Mouse (Mus musculus) MEL (cell line): ENCODE results near the gene Cobl.

Source experiments
- BHLHE40 ChIP-seq: IDR thresholded peaks from 2 replicates; pipeline ENCODE4 v1.6.1; 2012; ENCODE audit warnings: low read depth, mild to moderate bottlenecking, inconsistent platforms, low read length, improper control_type of control experiment, borderline replicate concordance
- CTCF ChIP-seq, 3 experiments: IDR thresholded peaks in 2 of 3; conservative IDR thresholded peaks in 1 of 3; 2 replicates each; pipeline ENCODE4 v1.5.1; 2011 to 2012; ENCODE audit warnings: low read length in 3 of 3, low read depth in 2 of 3, mild to moderate bottlenecking in 2 of 3, improper control_type of control experiment in 1 of 3, inconsistent platforms in 1 of 3, mixed read lengths in 1 of 3, moderate library complexity in 1 of 3; ENCODE audit not compliant: control insufficient read depth in 1 of 3, insufficient read depth in 1 of 3, poor library complexity in 1 of 3, severe bottlenecking in 1 of 3
- EP300 ChIP-seq, 2 experiments: IDR thresholded peaks; 2 replicates each; pipeline ENCODE4 v1.6.1; 2011; ENCODE audit warnings: improper control_type of control experiment in 2 of 2, low read length in 2 of 2, low read depth in 1 of 2, mild to moderate bottlenecking in 1 of 2
- MAFK ChIP-seq: IDR thresholded peaks from 2 replicates; pipeline ENCODE4 v1.6.1; 2011; ENCODE audit warnings: low read depth, mild to moderate bottlenecking, low read length, improper control_type of control experiment, borderline replicate concordance
- POLR2A ChIP-seq, 2 experiments: IDR thresholded peaks; 2 replicates each; pipeline ENCODE4 v1.6.1; 2011 to 2012; ENCODE audit warnings: low read length in 2 of 2, mild to moderate bottlenecking in 2 of 2, control low read depth in 1 of 2, improper control_type of control experiment in 1 of 2, low read depth in 1 of 2, moderate library complexity in 1 of 2; ENCODE audit not compliant: control insufficient read depth in 1 of 2, insufficient read depth in 1 of 2, poor library complexity in 1 of 2
- RAD21 ChIP-seq: IDR thresholded peaks from 2 replicates; pipeline ENCODE4 v1.6.1; 2011; ENCODE audit warnings: mild to moderate bottlenecking, low read depth, low read length, improper control_type of control experiment
- TAL1 ChIP-seq: IDR thresholded peaks from 2 replicates; pipeline ENCODE4 v1.6.1; 2012; ENCODE audit warnings: mild to moderate bottlenecking, inconsistent platforms, low read length, moderate library complexity, mixed read lengths
- TCF12 ChIP-seq: IDR thresholded peaks from 2 replicates; pipeline ENCODE4 v1.6.1; 2014; ENCODE audit warnings: low read depth, mild to moderate bottlenecking, inconsistent platforms, low read length, improper control_type of control experiment, moderate library complexity
- UBTF ChIP-seq: IDR thresholded peaks from 2 replicates; pipeline ENCODE4 v1.6.1; 2012; ENCODE audit warnings: low read depth, mild to moderate bottlenecking, inconsistent platforms, low read length, improper control_type of control experiment, moderate library complexity, borderline replicate concordance; ENCODE audit not compliant: insufficient read depth
- USF1 ChIP-seq: IDR thresholded peaks from 2 replicates; pipeline ENCODE4 v1.6.1; 2014; ENCODE audit warnings: low read depth, mild to moderate bottlenecking, inconsistent platforms, low read length, improper control_type of control experiment, moderate library complexity

GRCm38 (mm10) chr11:12376628-12377027 lies 88.1 kb downstream of the Cobl start:
- TF ChIP-seq EP300 (IDR thresholded peaks at IDR 0.05; ENCODE audit: low read depth in 1 of 2, low read length in 2 of 2) (no peak), POLR2A (IDR thresholded peaks at IDR 0.05; ENCODE audit: control insufficient read depth in 1 of 2, insufficient read depth in 1 of 2, low read depth in 1 of 2, low read length in 2 of 2, poor library complexity in 1 of 2) (no peak), RAD21 (no peak), MAFK (no peak), UBTF (no peak), USF1 (no peak), BHLHE40 (no peak), CTCF (IDR thresholded peaks at IDR 0.05 in 2 of 3, conservative IDR thresholded peaks at IDR 0.05 in 1 of 3; ENCODE audit: control insufficient read depth in 1 of 3, insufficient read depth in 1 of 3, low read depth in 2 of 3, low read length in 3 of 3, poor library complexity in 1 of 3, severe bottlenecking in 1 of 3) (no peak), TAL1 (no peak), TCF12 (no peak)
